Mouse (Mus musculus) kidney, embryonic 15.5 days (tissue): ENCODE measurements around the gene Serpinb7. TPM values are rescaled to one million over a fixed set of nuclear protein-coding genes. Genes with fewer than 3 reads are reported as not detected.

Source experiments
- ATAC-seq: fragments of 200-750 bp; cut with Nextera tagmentation; replicated peaks from 2 replicates; pipeline ENCODE4 v1.8.0; 2017; ENCODE audit warnings: moderate TSS enrichment; ENCODE audit not compliant: low FRiP score
- H3K27ac ChIP-seq: fragments of 300-500 bp; sonication (generic); 2 replicates; pipeline ENCODE4 v1.5.1; 2015; ENCODE audit warnings: mild to moderate bottlenecking, inconsistent platforms
- H3K27me3 ChIP-seq: fragments of 300-500 bp; sonication (generic); 2 replicates; pipeline ENCODE4 v1.6.1; 2015; ENCODE audit warnings: inconsistent platforms
- H3K36me3 ChIP-seq: fragments of 300-500 bp; sonication (generic); 2 replicates; pipeline ENCODE4 v1.6.1; 2015; ENCODE audit warnings: inconsistent platforms
- H3K4me1 ChIP-seq: fragments of 300-500 bp; sonication (generic); 2 replicates; pipeline ENCODE4 v1.6.1; 2015; ENCODE audit warnings: inconsistent platforms
- H3K4me2 ChIP-seq: fragments of 300-500 bp; sonication (generic); 2 replicates; pipeline ENCODE4 v1.6.1; 2015; ENCODE audit warnings: moderate library complexity, mild to moderate bottlenecking, inconsistent platforms
- H3K4me3 ChIP-seq: fragments of 300-500 bp; sonication (generic); replicated peaks from 2 replicates; pipeline ENCODE4 v1.5.1; 2015; ENCODE audit warnings: mild to moderate bottlenecking, inconsistent platforms
- H3K9ac ChIP-seq: fragments of 300-500 bp; sonication (generic); 2 replicates; pipeline ENCODE4 v1.6.1; 2015; ENCODE audit warnings: mild to moderate bottlenecking, inconsistent platforms
- H3K9me3 ChIP-seq: fragments of 300-500 bp; sonication (generic); replicated peaks from 2 replicates; pipeline ENCODE4 v1.6.1; 2016; ENCODE audit warnings: inconsistent platforms
- WGBS: fragments of 180-500 bp; shearing (Covaris S2); methylation state at CpG from one replicate; pipeline ENCODE4 v1.1.7; 2015; ENCODE audit warnings: mixed read lengths; 5-methylcytosine and 5-hydroxymethylcytosine counted together
- polyA plus RNA-seq: library from polyadenylated mRNA; unstranded; fragments of >200 nt; fragmentation: Nextera tagmentation; extraction: Ambion mirVana; gene quantifications from 2 replicates; pipeline ENCODE4 v1.2.1, GENCODE M21; 2015

The Serpinb7 gene
- polyA plus RNA-seq, 1 experiment from 2014 or later, result not detected

DNA sequence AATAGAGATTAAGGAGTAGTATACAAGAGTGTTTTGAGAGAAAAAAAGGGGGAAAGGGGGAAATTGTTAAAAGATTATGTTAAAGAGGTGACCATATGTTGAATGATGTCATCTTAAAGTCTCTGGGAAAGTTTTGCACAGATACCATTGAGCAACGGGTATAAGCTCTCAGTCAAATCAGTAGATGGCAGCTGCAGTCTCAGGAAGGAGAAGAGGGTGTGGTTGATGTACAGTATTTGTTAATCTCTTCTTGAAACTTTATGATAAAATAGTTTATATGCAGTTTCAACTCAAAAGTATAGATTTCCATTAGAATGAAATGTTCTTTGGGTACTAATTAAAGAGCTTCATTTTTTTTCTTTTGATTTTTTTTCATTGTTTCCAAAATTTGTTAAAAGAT is 2.0 kb upstream of the Serpinb7 start:
- H3K4me1 ChIP-seq, result no peaks in the 10 kb centered on the region
- ATAC-seq, result no peak
- H3K27me3 ChIP-seq, result no peaks in the 10 kb centered on the region
- H3K4me2 ChIP-seq, result no peak overlapping the region
- H3K4me3 ChIP-seq, result no peak overlapping the region
- H3K27ac ChIP-seq, result no peak overlapping the region
- no peak overlapping the region for H3K9ac ChIP-seq
- no peaks in the 10 kb centered on the region for H3K36me3 ChIP-seq
- no peaks in the 10 kb centered on the region for H3K9me3 ChIP-seq
- WGBS, result 70% methylated on average over 1 of the region's 1 CpGs

DNA sequence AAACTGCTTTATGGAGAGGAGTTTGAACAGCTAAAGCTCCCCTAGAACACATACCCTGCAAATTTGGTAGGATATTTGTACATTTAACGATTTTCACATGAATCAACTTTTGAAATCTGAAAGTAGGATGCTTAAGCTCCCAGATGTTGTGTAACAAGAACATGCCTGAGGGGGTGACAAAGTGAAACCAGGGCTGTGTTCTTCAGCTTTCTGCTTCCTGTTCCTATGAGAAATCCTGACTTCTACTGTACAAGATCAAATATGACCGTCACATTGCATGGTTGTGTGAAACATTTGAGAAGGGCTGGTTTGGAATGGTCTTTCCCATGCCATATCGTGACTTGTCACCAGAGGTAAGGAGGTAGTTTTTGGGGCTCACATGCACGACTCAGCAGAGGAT is 2.6 kb downstream of the Serpinb7 start:
- no peak overlapping the region for H3K9ac ChIP-seq
- H3K4me2 ChIP-seq, result no peak overlapping the region
- no peaks in the 10 kb centered on the region for H3K4me1 ChIP-seq
- no peak overlapping the region for H3K27ac ChIP-seq
- no peaks in the 10 kb centered on the region for H3K27me3 ChIP-seq
- 87% methylated on average over 4 of the region's 4 CpGs for WGBS
- ATAC-seq, result no peak
- H3K4me3 ChIP-seq, result no peak overlapping the region
- H3K9me3 ChIP-seq, result no peaks in the 10 kb centered on the region
- no peaks in the 10 kb centered on the region for H3K36me3 ChIP-seq

DNA sequence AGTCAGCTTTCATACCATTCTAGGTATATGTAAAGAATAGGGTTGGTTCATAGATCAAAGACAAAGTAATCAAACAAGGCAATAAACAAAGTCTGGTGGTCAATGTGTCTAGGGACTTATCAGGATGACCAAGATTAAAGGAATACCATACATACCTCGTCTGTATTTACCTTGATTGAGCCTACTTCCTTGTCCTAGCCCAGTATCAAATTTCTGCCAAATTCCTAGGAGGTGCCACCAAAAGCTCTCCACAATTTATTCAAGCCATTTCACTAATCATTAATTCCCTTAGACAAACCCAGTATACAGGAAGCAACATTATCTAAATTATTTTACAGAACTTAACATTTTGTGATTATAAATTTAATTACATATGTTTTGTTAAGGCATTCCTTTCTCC is 15.2 kb downstream of the Serpinb7 start:
- Histone ChIP-seq H3K9me3 (no peaks in the 10 kb centered on the region), H3K4me3 (no peak overlapping the region), H3K9ac (no peak overlapping the region), H3K4me1 (no peaks in the 10 kb centered on the region), H3K27ac (no peak overlapping the region), H3K4me2 (no peak overlapping the region), H3K36me3 (no peaks in the 10 kb centered on the region), H3K27me3 (no peaks in the 10 kb centered on the region)
- WGBS, result 28% methylated on average over 1 of the region's 1 CpGs
- 0 out of 2 replicates have a peak, but pooled peaks have one; percentile 60 for ATAC-seq

DNA sequence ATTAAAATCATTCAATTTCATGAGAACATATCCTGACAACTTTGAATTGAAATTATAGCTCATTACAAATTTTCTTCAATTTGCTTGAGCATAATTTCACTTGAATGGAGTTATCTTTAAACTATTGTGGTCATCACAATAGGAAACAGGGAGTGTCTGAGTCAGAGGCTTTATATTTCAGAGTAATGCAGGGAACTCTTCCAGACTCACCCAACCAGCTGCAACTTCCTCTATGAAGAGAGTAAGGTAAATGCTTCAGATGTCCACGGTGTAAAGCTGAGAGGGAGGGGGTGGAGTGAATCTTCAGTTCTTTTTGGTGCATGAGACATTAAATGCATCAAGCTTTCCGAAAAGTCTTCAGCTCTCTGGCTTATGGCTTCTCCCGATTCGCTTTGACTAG is 23.0 kb downstream of the Serpinb7 start:
- Histone ChIP-seq H3K27ac (no peak overlapping the region), H3K9ac (no peak overlapping the region), H3K36me3 (no peaks in the 10 kb centered on the region), H3K4me1 (no peaks in the 10 kb centered on the region), H3K9me3 (no peaks in the 10 kb centered on the region), H3K4me2 (no peak overlapping the region), H3K4me3 (no peak overlapping the region), H3K27me3 (no peaks in the 10 kb centered on the region)
- no peak for ATAC-seq
- WGBS, result 72% methylated on average over 4 of the region's 4 CpGs

DNA sequence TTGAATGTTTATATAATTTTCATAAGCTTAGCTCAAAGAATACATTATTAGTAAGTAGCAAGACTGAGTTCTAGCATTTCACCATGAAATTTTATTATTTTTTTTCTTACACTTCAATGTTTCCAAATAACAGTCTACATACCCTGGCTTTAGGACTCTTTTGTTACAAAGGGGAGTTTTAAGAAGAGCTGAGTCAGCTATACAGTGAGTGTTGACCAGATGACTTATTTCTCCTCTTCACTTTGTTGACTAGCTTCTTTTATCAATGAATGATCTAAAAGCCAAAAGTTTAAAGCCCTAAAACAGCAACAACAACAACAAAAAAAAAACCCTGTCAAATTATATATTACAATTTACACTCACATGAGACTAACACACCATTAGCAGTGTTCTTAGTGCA is 31.8 kb downstream of the Serpinb7 start:
- ATAC-seq, result no peak
- H3K9me3 ChIP-seq, result no peaks in the 10 kb centered on the region

DNA sequence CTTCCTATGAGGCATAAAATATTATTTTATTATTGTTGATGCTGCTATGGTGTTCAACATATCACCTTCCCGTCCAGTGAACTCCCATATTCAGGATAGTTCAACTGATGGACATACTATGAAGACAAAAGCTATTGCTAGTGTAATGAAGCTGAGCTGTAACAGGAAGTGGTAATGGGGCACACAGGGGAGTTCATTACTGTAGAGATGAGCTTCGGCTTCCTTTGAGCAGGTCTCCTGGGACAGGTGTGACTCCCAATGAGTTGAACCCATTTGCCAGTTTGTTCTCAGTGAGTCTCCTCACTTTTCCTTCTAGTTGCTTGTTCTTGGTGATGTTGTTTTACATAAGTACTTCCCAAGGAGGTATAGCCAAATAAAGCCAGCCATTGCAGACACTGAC is 36.1 kb downstream of the Serpinb7 start:
- no peak overlapping the region for H3K27ac ChIP-seq
- 90% methylated on average over 2 of the region's 2 CpGs for WGBS
- H3K9ac ChIP-seq, result no peak overlapping the region
- H3K4me1 ChIP-seq, result no peaks in the 10 kb centered on the region
- ATAC-seq, result no peak
- no peak overlapping the region for H3K4me3 ChIP-seq
- H3K27me3 ChIP-seq, result no peaks in the 10 kb centered on the region
- H3K4me2 ChIP-seq, result no peak overlapping the region
- no peaks in the 10 kb centered on the region for H3K9me3 ChIP-seq
- no peaks in the 10 kb centered on the region for H3K36me3 ChIP-seq

More for the DNA sequence above, 31.8 kb downstream of the Serpinb7 start:
- H3K27ac ChIP-seq, result no peak overlapping the region
- H3K4me2 ChIP-seq, result no peak overlapping the region
- no peaks in the 10 kb centered on the region for H3K36me3 ChIP-seq
- H3K4me1 ChIP-seq, result no peaks in the 10 kb centered on the region
- no peak overlapping the region for H3K4me3 ChIP-seq
- no peak overlapping the region for H3K9ac ChIP-seq
- no peaks in the 10 kb centered on the region for H3K27me3 ChIP-seq

DNA sequence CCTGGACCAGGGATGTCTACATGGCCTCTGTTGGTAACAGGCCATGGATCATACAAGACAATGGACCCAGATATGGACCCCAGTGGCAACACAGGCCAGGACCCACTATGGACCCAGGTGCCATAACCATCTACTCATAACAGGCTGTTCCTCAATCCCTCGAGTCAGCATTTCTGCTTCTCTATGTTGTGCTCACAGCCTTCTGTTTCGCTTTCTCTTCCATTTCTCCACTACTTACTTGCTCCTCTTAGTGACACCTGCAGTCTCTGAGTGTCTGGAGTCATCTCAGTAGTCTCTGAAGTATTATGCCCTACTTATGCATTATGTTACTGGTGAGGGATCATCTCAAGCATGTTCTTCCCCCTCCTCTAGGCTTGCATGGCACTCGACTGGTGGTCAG is 40.0 kb downstream of the Serpinb7 start:
- H3K27ac ChIP-seq, result no peak overlapping the region
- H3K4me3 ChIP-seq, result no peak overlapping the region
- no peaks in the 10 kb centered on the region for H3K9me3 ChIP-seq
- no peak overlapping the region for H3K4me2 ChIP-seq
- no peaks in the 10 kb centered on the region for H3K27me3 ChIP-seq
- no peaks in the 10 kb centered on the region for H3K4me1 ChIP-seq
- no peak for ATAC-seq
- no peaks in the 10 kb centered on the region for H3K36me3 ChIP-seq
- WGBS, result 85% methylated on average over 3 of the region's 3 CpGs
- no peak overlapping the region for H3K9ac ChIP-seq

DNA sequence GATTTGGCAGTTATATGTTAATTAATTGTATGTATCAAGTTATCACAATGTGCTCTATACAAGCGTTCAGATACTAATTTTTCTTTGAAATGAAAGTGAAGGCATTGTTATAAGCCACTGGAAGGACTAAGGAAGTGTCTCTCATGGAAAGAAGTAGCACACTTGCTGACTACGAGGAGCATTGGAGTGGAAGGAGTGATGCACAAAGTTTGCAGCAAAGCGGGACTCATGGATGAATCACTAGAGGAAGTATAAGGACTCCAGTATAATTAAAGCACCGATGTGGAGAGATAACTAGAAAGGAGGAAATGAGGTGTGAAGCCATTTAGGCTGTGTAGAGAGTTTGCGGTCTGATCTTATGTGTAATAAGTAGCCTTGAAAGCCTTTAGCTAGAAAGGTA is 45.9 kb downstream of the Serpinb7 start:
- Histone ChIP-seq H3K4me3 (no peak overlapping the region), H3K4me1 (no peaks in the 10 kb centered on the region), H3K27ac (no peak overlapping the region), H3K9ac (no peak overlapping the region), H3K36me3 (no peaks in the 10 kb centered on the region), H3K27me3 (no peaks in the 10 kb centered on the region), H3K4me2 (no peak overlapping the region), H3K9me3 (no peaks in the 10 kb centered on the region)
- 65% methylated on average over 5 of the region's 5 CpGs for WGBS
- ATAC-seq, result 0 out of 2 replicates have a peak, but pooled peaks have one; percentile 29

DNA sequence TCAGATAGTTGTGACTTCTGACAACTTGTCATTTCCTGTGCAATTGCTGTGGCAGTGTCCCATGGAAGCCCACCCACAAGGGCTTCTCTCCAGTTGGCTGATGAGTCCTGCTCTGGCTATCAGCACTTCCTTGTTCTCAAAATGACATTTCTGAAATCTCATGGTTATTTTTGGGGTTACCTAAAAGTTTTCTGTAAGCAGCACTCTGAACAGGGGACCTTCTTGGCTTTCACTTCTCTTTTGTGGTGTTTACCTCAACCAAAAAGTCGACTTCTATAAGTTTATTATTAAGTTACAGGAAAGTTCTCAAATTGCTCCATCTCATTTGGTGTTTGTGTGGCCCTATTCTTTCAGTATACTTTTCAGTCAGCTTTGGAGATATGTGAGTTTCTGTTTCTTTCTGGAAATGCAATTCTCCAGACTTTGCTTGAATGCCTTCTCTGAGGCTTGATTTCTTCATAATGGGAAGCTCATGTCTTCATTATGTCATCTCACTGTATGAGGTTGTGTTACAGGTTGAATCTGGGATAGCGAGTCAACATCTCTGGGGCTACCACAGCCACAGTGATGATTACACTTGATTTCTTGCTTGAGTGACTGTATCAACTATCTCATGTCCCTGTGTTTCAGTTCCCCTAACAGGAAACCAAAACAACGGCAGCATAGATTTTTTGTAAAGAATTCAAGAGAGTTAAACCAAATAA is 47.9 kb downstream of the Serpinb7 start:
- H3K4me2 ChIP-seq, result no peak overlapping the region
- H3K9ac ChIP-seq, result no peak overlapping the region
- no peak overlapping the region for H3K27ac ChIP-seq
- no peaks in the 10 kb centered on the region for H3K27me3 ChIP-seq
- no peaks in the 10 kb centered on the region for H3K36me3 ChIP-seq
- H3K9me3 ChIP-seq, result no peaks in the 10 kb centered on the region
- WGBS, result 74% methylated on average over 3 of the region's 3 CpGs
- H3K4me3 ChIP-seq, result no peak overlapping the region
- H3K4me1 ChIP-seq, result no peaks in the 10 kb centered on the region
- ATAC-seq, result no peak

DNA sequence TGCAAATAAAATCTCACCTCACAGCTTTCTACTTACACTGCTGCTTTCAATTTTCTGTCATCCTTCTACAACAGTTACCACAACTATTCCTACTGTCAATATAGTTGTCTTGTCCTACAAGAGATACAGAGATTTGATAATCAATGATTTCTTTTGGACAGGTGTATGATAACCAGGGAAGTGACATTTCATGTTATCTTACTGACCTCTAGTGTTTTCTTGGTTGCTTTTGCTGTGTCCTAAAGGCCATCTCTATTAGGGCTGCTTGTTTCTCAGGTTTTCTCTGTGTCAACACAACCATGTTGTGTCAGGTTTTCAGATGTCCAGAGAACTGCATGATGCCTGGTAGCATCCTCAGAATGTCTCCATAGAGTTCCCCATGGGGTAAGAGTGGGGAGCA is 80.5 kb downstream of the Serpinb7 start:
- H3K27ac ChIP-seq, result no peak overlapping the region
- no peak for ATAC-seq

DNA sequence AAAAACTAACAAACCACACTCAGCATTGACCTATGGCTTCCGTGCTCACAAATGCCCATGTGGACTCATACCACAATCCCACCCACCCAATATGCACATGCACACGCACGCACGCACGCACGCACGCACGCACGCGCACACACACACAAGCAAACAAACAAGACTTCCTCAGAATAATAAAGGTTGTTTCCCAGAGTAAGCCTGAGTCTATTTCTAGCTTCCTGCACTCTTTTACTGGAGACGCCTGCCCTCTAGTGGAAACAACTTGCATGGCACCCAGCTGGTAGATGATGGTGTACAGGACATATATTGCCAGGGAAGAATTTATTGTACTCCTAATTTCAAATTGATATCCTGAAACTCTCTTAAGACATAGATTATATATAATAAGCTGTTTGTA is 82.0 kb downstream of the Serpinb7 start:
- Histone ChIP-seq H3K27me3 (no peaks in the 10 kb centered on the region), H3K4me2 (peak overlapping the region; percentile 44; the same call in 1 of the 2 replicates), H3K9ac (no peak overlapping the region), H3K27ac (no peak overlapping the region), H3K4me3 (no peak overlapping the region), H3K4me1 (no peaks in the 10 kb centered on the region), H3K9me3 (no peaks in the 10 kb centered on the region), H3K36me3 (no peaks in the 10 kb centered on the region)
- WGBS, result 29% methylated on average over 11 of the region's 11 CpGs
- ATAC-seq, result peak; percentile 79

More for the DNA sequence above, 80.5 kb downstream of the Serpinb7 start:
- no peaks in the 10 kb centered on the region for H3K27me3 ChIP-seq
- H3K9me3 ChIP-seq, result no peaks in the 10 kb centered on the region
- no peak overlapping the region for H3K9ac ChIP-seq
- H3K4me1 ChIP-seq, result no peaks in the 10 kb centered on the region
- no peaks in the 10 kb centered on the region for H3K36me3 ChIP-seq
- H3K4me3 ChIP-seq, result no peak overlapping the region
- H3K4me2 ChIP-seq, result no peak overlapping the region

DNA sequence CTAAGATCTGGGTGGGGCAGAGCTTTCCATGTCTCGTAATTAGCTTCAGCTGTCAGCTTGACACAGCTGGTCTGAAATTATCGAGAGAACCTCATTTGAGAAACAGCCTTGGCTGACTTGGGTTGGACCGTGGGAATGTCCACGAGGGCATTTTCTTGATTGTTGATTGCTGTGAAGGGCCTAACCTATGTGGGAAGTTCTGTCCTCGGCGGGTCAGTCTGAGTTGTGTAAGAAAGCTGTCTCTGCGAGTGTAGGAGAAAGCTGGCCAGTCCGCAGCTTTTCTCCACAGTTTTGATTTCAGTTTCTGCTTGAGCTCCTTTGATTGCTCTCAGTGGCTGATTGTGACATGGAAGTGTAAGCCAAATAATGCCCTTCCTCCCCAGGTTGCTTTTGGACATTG is 90.1 kb downstream of the Serpinb7 start:
- Histone ChIP-seq H3K27me3 (no peaks in the 10 kb centered on the region), H3K4me2 (no peak overlapping the region), H3K9me3 (no peaks in the 10 kb centered on the region), H3K9ac (no peak overlapping the region), H3K4me3 (no peak overlapping the region), H3K4me1 (no peaks in the 10 kb centered on the region), H3K27ac (no peak overlapping the region), H3K36me3 (no peaks in the 10 kb centered on the region)
- ATAC-seq, result no peak
- whole genome bisulfite sequencing, result 69% methylated on average over 8 of the region's 8 CpGs

DNA sequence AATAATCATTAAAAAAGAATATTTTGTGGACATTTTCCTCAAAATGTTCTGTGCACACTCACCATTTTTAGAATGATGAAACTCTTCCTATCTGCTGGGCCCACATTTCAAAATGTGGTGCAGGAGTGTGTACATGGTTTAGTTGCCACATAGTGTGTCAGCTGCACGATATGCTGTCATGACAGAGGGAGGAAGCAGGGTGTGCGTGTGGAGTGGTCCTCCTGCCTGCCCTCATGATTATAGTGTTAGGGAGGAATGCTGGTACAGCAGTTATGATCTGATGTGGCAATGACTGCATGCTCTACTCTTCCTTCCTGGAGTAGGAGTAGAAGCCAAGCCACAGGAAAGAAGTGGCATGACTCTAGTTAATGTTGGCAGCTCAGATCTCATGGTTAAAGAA is 97.3 kb downstream of the Serpinb7 start:
- no peak for ATAC-seq
- 69% methylated on average over 2 of the region's 2 CpGs for WGBS
- no peak overlapping the region for H3K4me3 ChIP-seq
- H3K27me3 ChIP-seq, result no peaks in the 10 kb centered on the region
- H3K27ac ChIP-seq, result no peak overlapping the region
- no peaks in the 10 kb centered on the region for H3K9me3 ChIP-seq
- no peak overlapping the region for H3K4me2 ChIP-seq
- no peaks in the 10 kb centered on the region for H3K4me1 ChIP-seq
- no peaks in the 10 kb centered on the region for H3K36me3 ChIP-seq
- H3K9ac ChIP-seq, result no peak overlapping the region
